Mouse (Mus musculus) frontal cortex, postnatal 36 days (tissue): Measurements from ENCODE around the gene Gstz1.
"Not testable (repeated sequence)": the region's sequence is repeated elsewhere in the genome, so short reads cannot be mapped to it uniquely, and the experiment has no call there.

Experiments
- DNase-seq, 2 experiments: peaks; one replicate each; pipeline ENCODE4 v3.0.0; 2022; ENCODE audit warnings: low spot score in 2 of 2

The Gstz1 gene

GRCm38 (mm10) chr12:87146966-87147365 lies at the start of gene Gstz1:
Gene Gstz1, plus strand, starts transcription at chr12:87147165.
- DNase-seq = peak; percentile 88 to 89

GRCm38 (mm10) chr12:87100331-87100730 lies 46.6 kb upstream of the Gstz1 start:
- no peak for DNase-seq

DNA sequence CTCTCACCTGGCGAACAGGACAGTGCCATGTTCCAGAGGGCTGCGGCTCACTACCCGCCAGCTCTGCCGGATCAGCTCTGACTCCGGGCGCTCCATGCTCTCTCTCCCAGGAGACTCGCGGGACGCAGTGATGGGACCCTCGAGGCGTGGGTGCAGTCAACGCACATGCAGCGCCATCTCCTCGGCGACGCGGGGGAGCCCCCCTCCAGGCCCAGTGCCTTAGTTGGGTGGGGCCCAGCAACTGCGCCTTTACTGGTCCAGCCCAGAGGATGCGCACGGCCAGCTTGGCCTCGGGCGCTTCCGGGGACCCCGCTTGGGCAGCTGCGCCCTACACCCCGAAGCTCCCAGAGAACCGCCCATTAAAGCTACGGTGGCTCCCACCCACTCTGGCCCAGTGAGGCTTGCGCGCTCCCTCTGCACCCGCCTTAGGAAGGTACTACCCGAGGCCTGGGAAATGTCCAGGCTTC lies 44.8 kb upstream of the Gstz1 start, which contains the start of gene Ngb:
Gene Ngb (minus strand): TSS at position 375 of the 467 bp plus-strand sequence.
- no peak for DNase-seq

GRCm38 (mm10) chr12:87103471-87103870 lies 43.5 kb upstream of the Gstz1 start:
- no peak for DNase-seq

- DNase-seq = no peak
These were observed 42.2 kb upstream of the Gstz1 start for GRCm38 (mm10) chr12:87104796-87105195.

DNA sequence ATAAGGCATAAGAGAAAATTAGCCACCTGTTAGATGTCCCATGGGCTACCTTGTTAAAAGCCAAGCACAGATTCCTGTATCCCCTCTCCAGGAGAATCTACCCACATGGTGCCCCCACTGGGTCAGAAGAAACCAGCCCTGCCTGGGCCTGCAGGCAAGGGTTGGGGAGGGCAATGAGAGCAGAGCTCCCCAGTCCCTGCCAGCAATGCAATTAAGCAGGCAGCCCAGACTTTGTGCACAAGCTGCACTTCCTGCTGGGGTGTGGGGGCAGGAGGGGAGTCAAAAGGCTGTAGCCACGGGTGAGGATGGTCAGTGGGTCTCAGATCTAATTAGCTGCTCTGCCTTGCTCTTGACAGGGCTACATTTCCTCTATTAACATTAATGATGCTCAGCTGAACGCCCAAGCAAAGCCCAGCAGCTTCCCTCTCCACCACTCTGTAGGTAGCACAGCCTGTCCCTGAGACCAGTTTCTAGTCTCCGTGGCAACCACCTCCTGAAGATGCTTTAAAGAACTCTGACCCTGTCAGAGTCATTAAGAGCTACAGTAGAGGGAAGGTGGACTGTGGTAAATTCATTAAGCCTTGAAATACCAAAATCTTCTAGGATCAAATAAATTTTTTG lies 39.5 kb upstream of the Gstz1 start:
- DNase-seq = no peak

GRCm38 (mm10) chr12:87121918-87122589 lies 24.9 kb upstream of the Gstz1 start:
- DNase-seq = no peak

DNA sequence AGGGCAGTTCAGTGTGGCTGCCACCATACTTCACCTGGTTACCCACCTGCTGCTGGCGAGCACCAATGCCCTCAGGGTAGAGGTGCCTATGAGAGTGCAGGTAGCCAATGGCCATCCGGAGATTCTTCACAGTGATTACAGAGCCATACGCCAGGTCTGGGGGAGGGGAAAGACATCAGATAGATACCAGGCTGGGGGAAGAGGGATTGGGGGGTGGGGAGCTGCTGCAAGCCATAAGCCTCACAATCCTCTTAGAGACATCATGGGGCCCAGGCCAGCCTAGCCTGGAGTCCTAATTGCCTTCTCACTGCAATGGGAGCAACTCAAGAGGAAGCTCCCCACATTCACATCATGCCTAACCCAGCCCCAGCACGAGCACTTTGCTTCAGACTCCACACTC lies 19.7 kb upstream of the Gstz1 start:
- no peak for DNase-seq

- no peak for DNase-seq
These were observed 16.7 kb upstream of the Gstz1 start for GRCm38 (mm10) chr12:87130224-87130623.

DNA sequence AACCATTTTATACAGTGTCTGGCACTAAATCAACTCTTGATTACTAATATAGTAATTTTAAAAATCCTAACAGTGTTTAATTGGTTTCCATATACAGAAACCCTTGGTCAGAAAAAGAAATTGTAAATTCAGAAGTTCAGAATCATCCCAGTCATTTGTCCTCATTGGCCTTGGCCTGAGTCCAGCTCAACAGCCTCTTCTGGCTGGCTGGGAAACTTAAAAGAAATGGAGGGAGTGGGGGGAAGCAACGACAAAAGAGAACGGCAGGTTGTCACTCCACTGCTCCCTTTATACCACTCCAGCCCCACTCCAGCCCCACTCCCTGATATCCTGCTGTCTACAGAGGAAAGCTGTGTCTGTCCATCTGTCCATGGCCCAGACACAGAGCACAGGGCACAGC lies 15.8 kb upstream of the Gstz1 start:
- DNase-seq = no peak

DNA sequence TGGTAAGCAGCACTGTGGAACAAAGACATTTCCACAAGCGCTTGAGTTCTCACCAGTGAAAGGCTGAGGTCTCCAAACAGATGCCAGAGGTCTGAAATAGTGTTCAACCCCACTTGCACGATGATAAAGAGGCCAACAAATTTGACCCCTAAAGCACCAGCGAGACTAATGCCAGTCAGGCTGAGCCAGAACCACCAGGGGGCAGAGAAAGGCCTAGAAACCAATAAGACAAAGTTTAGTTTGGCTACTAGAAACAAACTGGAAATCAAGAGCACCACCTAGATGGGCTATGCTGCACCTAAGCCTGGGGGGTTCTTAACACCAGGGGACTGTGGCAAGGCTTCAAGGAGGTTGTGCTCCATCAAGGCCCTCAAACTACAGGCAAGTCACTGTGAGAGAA lies 15.3 kb upstream of the Gstz1 start:
- DNase-seq = no peak

- no peak for DNase-seq
These were observed 14.8 kb upstream of the Gstz1 start for GRCm38 (mm10) chr12:87132210-87132609.

GRCm38 (mm10) chr12:87132784-87133183 lies 14.2 kb upstream of the Gstz1 start:
- no peak for DNase-seq

GRCm38 (mm10) chr12:87137439-87138341 lies 9.3 kb upstream of the Gstz1 start:
- no peak for DNase-seq

GRCm38 (mm10) chr12:87138342-87138701 lies 8.6 kb upstream of the Gstz1 start:
- no peak for DNase-seq

DNA sequence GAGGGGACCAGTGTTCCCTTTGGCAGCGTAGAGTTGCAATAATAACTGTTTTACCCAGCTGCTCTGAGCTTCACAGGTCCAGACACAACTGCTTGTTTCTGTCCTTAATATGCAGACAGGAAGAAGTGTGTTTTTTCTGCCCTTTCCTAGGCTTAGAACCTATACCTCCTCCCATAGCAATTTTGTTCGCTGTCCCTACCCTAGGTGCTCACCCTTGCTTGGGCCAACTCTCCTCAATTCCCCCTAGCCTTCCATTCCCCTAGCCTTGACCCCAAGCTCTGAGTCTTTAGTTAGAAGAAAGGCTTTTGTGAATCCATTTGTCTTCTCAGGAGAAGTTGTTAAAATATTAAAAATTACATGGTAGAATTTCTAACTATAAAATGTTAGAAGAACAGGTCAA lies 8.2 kb upstream of the Gstz1 start:
- no peak for DNase-seq

GRCm38 (mm10) chr12:87142156-87142555 lies 4.8 kb upstream of the Gstz1 start:
- DNase-seq = no peak

DNA sequence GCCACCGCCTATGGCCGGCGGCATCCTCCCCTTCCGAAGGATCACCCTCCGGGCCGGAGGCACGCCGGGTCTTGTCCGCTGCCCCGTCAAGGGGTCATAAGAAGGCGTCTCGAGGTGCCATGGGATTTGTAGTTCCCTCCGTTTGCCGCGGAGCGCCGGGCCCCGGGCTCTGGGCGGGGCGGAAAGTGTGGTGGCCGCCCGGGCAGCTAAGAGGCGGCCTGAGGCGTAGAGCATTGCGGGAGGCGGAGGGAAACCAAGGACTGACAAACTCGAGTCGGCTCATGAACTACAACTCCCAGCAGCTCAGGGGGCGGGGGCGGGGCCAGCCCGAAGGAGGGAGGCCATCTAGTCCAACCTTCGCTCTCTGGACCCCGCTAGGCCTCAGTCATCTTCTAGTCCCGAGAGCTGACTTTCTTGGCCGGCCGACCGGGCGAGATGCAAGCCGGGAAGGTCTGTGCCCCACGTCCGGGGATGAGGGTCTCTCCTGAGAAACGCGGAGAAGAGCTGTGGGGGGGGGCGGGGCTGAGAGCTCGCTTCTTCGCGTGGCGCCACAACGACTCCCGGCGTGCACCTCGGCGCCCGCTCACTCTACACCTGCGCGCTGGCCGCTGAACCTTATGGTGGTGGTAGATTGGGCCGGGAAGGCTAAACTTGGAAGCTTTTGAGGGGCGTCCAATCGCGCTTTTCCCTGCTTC lies 577 bp downstream of the Gstz1 start, which contains the start of gene Pomt2:
Gene Pomt2 (minus strand): TSS at position 574 of the 695 bp plus-strand sequence.
- peak; percentile 92 to 95 for DNase-seq

GRCm38 (mm10) chr12:87148136-87148535 lies 1.2 kb downstream of the Gstz1 start:
- DNase-seq = no peak

DNA sequence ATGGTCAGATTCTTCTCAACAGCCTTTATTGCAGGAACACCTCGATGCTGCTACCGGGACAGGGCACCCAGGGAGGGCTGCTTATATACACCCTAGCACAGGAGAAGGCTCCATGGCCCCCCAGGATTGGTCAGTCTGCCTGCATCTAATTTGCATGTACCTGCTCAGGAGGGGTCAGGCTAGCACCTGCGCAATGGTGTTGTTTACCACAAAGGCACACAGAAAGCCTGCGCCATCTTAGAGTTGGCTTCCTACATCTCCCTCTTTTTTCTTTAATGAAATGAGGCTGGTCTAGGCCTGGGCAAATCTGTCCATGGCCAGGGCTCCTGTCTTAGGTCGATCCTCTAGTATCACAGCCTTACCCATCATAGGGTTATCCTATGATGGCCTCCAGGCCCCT lies 2.5 kb downstream of the Gstz1 start:
- no peak for DNase-seq

GRCm38 (mm10) chr12:87154448-87154847 lies 7.5 kb downstream of the Gstz1 start:
- DNase-seq = not testable (repeated sequence)

DNA sequence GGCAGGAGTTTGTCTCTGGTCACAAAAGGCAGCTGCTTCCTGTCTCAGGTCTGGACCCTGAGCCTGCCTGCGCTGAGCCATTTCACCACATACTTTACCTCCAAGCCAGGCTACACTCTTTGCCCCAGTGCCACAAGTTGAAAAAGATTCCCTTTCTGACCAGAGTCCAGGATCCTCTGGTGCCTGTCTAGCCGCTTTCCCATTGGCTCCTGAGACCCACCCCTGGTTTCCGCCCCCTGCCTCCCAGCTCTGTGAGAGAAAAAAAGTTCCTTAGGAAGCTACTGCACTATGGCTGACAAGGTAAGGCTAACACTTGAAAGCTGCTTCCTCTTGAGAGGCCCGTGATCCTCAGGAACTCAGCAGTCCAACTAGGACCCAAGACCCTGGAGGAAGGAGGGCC lies 10.4 kb downstream of the Gstz1 start:
- DNase-seq = no peak
